Mouse (Mus musculus): ENCODE measurements around the gene Bpifc.

GRCm38 (mm10) chr10:86021408-86021748 lies 9.7 kb upstream of the Bpifc start:
- TF ChIP-seq CTCF (IDR thresholded peaks at IDR 0.05; ENCODE audit: borderline replicate concordance, insufficient read depth, low read depth, low read length) (no peak), POLR2A (IDR thresholded peaks at IDR 0.05; ENCODE audit: borderline replicate concordance, insufficient read depth, low read length) (no peak)

Data from cerebellum, adult 2 months (tissue).